Mouse (Mus musculus): Measurements from ENCODE around the gene Hrk. TPM values are rescaled to one million over a fixed set of nuclear protein-coding genes. Genes with fewer than 3 reads are reported as not detected.

Hrk gene
- not detected in 2 replicates for total RNA-seq (2017)

DNA sequence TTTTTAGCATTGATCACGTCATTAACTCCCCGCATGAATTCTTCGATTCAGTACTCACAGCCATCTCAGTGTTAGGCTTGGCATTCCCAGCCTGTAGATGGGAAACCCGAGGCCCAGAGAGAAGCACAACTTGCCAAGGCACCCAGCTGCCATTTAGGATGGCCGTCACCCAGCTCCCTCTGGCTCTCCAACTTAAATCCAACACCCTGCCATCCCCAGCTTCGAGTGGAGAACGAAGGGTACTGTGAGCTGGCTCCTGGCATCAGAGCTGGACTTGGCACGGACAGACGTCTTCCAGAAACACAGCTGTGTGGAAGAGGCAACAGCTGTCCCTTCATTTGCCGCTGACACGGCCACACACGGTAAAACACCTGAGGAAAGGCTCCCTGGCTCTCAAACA lies at the start of gene Hrk:
Hrk (plus strand) TSS at position 68 of the 400 bp plus-strand sequence.
- ATAC-seq (ENCODE audit: extremely low read depth, insufficient number of reproducible peaks, low FRiP score, poor library complexity, severe bottlenecking) = no peak

DNA sequence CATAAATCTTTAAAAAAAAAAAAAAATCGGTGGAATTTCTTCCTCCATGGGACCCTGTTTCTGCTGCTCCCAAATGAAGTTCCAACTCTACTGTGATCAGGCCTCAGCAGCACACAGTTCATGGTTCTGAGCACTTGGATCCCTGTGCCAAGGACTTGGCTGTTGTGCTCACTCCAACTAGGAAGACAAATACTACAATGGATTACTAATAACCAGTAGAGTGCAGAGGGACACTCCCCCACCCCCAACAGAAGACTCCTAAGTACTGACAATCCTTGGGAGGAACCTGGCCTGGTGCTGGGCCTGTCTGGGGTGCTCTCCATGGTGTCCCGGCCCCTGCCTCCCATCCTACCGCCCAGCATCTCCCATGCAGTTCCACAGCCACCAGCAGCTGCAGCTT lies 46.1 kb upstream of the Hrk start:
- no peak for ATAC-seq (ENCODE audit: extremely low read depth, insufficient number of reproducible peaks, low FRiP score, poor library complexity, severe bottlenecking)

DNA sequence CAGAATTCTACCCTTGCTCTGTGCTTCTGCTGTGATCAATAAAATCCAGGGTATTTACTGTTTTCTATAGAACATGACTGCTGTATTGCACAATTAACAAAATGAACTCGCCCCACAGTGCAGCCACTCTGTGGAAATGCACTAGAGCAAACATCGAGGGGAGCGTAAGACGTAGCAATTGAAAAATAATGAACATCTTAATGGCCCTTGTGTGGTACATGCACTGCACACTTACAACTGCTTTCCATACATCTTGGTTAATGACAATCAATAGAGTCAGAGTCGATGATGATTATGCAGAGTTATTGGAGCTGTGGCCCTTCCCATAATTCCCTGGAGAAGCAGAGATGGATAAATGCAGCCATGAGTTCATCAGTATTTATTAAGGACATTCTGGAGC lies 45.5 kb upstream of the Hrk start:
- no peak for ATAC-seq (ENCODE audit: extremely low read depth, insufficient number of reproducible peaks, low FRiP score, poor library complexity, severe bottlenecking)

DNA sequence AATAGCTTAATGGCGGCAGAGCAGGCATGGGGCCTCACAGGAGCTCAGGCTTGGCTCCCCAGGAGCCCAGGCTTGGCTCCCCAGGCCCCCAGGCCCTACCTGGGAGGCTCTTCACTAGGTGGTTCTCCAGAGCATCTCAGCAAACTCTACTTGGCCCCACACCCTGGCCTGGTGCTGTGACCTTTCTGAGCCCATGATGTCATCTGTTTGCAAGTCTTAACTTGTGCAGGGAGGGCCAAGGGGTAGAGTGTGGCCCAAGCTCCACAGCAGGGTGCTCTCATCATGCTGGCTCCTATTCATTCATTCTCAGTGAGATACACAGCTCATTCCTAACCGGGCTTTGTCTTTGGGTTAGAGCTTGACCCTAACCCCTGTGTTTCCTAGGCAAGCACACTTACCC lies 43.8 kb upstream of the Hrk start:
- ATAC-seq (ENCODE audit: extremely low read depth, insufficient number of reproducible peaks, low FRiP score, poor library complexity, severe bottlenecking) = no peak

DNA sequence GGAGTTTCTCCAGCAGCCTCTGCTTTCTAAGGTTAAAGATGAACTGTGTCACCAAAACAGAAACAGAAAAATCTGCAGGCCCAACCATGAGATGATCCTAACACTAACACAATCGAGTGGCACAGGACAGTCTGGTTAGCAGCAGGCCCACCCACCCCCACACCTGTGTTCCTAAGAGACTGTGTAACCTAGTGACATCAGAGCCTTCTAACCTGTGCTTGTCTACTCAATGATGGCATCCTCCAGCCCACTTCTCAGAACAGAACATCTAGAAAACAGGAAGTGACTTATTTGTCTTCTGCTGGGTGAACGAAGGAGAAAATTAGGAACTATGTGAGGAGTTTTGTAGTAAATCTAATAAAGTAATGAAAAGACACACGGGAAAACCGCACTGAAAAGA lies 42.5 kb upstream of the Hrk start:
- ATAC-seq (ENCODE audit: extremely low read depth, insufficient number of reproducible peaks, low FRiP score, poor library complexity, severe bottlenecking) = no peak

DNA sequence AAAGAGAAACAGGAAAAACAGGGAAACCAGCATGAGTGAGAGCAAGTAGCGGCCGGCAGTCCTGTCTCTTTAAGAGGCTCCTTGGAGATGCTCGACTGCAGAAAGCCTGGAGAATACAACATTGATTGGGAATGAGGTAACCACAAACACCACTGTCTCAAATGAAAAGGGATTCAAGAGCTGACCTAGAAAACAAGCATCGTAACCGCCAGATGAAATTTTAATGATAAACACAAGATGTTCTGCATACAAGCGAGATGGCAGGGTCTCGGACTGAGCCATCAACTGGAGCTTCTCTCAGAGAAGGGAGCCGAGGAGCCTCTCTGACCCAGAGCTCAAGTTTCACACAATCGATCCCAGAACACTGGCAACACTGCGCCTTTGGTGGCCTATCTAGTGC lies 41.4 kb upstream of the Hrk start:
- no peak for ATAC-seq (ENCODE audit: extremely low read depth, insufficient number of reproducible peaks, low FRiP score, poor library complexity, severe bottlenecking)

DNA sequence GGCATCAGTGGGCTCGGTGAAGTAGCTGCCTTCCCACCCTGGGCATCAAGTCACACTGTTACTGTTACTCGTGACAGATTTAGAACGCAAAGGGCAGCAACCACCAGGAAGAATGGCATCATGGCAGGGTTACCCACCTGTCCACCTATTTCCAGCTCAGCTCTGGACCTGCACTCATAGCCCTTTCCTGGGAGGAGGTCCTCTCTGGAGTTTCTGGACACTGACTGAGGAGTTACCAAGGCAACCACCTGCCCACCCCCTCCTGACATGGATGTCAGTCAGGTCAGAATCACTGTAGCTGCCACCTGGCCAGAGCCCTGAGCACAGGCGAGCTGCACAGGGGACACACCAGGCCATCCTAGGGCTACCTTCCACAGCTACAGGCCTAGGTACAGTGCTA lies 37.8 kb upstream of the Hrk start:
- no peak for ATAC-seq (ENCODE audit: extremely low read depth, insufficient number of reproducible peaks, low FRiP score, poor library complexity, severe bottlenecking)

DNA sequence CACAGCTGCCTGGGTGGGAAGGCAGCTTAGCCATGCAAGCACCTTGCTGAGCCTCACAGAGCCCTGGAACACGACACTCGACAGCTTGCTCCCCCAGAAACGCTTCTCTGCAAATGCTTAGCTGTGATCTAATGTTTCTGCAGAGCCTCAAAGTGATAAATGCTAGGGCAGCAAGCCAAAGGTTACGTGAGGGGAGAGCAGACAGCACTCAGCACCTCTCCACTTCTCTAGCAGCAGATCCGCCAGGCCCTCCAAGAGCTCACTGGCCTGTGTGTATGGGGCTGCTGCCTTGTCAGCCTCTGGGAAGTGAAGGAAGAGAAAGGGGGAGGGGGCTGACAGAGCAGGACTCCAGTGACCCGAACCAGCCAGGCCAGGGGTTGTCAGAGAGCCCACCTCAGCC lies 36.2 kb upstream of the Hrk start:
- ATAC-seq (ENCODE audit: extremely low read depth, insufficient number of reproducible peaks, low FRiP score, poor library complexity, severe bottlenecking) = no peak

DNA sequence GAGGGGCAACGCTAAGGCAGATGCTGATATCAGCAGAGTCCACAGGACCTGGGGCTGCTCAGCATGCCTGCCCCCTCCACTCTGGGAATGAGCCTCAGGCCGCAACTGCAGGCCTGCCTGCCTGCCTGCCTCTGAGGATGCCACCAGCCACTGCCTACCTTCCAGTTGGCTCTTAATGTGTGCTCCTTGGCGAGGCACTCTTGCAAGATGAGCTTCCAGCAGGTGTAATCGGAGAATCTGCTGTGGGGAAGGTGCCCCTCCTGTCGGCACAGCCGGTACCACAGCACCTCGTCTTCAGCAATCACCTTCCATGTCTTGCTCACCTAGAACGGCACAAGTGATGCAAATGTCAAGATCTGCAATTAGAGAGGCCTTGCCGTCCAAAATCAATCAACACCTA lies 35.8 kb upstream of the Hrk start:
- no peak for ATAC-seq (ENCODE audit: extremely low read depth, insufficient number of reproducible peaks, low FRiP score, poor library complexity, severe bottlenecking)

DNA sequence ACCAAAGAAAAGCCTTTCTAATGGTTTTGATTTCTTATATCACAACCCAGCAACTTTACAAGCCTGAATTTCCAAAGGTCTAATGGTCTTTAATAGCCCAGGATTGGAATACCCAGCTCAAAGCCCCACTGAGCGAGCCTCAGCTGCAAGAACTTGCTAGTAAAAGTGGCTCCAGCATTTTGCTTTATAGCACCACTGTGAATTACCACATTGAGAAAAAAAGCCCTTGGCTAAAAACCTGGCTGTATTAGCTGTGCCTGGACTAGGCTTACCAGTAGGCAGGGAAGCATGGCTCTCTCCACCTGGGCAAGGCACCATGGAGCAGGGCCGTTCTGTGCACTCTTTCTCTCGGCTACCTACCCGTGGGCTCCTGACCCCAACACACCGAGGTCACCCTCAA lies 28.1 kb upstream of the Hrk start:
- ATAC-seq (ENCODE audit: extremely low read depth, insufficient number of reproducible peaks, low FRiP score, poor library complexity, severe bottlenecking) = no peak

DNA sequence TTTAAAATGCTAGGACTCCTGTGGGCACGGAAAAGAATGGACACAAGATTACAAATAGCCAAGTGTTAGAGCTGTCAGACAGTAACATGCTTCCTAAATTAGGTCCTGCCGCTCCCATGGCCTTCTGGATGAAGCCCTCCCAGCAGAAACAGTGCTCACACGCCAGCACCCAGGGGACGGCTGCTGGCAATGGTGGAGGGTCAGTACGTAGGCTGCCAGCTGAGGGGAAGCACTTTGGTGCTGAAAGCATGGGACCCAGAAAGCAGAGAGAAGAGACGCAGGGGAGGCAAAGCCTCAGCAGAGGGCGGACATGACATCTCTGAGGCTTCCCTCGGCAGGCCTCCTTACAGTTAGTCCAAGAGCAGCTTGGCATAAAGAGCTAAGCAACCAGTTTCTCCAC lies 24.8 kb upstream of the Hrk start:
- no peak for ATAC-seq (ENCODE audit: extremely low read depth, insufficient number of reproducible peaks, low FRiP score, poor library complexity, severe bottlenecking)

DNA sequence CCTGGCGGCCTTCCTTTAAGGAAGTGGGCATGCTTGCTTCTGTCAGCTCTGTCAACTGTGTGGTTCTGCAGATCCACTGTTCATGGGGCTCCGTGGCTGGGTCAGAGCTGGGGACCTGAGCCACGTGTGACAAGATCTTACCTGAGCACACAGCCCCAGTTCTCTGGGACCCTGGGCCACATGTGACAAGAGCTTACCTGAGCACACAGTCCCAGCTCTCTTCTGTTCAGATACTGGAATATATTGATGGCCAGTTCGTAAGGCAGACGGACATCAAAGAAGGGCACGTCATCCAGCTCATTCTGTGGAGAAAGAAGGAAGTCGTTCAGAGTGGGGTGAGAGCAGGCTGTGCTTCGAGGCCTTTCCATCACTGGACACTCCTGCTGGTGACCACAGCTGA lies 22.0 kb upstream of the Hrk start:
- no peak for ATAC-seq (ENCODE audit: extremely low read depth, insufficient number of reproducible peaks, low FRiP score, poor library complexity, severe bottlenecking)

DNA sequence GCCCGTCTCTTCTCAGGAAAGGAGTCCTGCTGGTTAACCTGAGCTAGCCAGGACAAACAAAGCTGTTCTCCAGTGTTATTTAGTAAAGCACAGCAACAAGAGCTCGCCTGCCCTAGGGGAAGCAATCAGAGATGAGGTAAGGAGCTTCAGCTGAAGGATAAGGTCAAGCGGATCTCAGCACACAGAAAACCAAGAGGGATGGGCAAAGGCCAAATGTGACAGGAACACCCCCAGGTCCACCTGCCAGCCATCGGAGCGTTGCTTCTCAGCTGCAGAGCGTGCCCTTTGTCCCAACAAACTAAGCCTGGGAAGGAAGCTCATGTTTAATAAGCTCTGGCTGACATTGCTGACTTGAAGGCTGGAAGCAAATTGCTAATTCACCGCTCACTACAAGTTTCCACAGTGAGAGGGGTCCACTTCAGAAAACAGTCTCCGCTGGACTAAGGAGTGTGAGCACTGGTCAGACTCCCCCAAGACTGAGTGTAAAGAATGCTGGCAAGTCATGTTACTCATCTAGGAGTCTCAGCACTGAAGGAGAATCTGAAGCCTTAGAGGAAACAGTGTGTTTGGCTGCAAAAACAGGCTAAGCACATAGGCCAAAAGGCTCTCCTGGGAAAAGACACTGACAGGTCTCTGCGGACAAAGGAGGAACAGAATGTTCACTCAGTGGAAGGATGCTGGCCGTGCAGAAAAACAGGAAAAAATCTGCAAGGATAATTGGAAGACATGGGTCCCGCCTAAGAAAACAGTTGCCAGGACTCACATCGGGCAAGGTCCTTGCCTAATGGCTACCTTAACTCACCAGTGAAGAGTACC lies 21.0 kb upstream of the Hrk start:
- ATAC-seq (ENCODE audit: extremely low read depth, insufficient number of reproducible peaks, low FRiP score, poor library complexity, severe bottlenecking) = no peak

DNA sequence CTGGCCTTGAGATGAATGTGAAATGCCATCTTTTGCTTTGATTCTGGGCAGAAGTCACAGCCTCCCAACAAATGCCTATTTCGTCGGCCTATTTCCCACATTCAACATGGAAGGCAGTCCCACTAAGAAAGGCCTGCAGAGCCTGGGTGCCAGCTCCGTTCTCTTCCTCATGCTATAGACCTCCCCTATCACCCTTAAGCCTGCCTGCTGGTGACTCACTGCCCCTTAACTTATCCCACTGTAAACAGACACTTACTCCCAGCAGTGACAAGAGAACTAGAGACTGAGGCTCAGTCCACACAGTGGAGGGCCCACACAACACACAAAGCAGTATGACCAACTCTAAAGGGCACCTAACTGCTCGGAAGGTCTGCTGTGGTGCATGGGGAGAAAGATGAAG lies 20.1 kb upstream of the Hrk start:
- ATAC-seq (ENCODE audit: extremely low read depth, insufficient number of reproducible peaks, low FRiP score, poor library complexity, severe bottlenecking) = no peak

DNA sequence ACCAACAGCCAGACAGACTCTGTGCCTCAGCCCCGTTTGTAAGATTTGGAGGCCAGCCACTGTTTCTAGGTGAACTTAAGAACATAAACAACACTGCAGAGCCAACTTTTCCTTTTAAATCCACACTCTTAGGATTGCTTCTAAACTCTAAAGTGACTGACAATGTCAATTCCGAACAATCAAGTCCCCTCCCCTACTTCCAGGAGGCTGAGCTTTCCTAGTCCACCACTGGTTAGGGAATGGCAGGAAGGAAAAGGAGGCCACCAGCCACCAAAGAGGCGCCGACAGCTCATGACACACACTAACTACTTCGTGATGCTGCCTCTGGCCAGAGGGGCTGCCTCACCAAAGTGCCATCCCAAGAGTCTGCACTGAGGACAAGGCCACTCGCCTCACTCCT lies 19.7 kb upstream of the Hrk start:
- ATAC-seq (ENCODE audit: extremely low read depth, insufficient number of reproducible peaks, low FRiP score, poor library complexity, severe bottlenecking) = no peak

DNA sequence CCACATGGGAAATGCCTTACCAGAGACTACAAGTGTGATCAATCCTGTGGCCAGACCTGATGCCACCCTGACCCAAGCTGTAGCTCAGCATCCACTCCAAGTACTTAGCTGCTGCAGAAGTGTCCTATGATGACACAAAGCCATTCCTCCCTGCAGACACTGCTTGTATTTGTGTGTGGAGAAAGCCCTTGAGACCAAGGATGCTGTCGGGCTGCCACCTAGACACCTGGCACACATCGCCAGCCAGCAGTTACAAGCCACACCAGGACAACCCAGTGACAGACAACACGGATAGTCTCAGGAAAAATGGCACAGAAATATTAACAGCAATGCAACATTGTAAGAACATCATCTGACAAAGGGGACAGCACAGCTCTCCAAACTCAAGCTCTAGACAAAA lies 19.0 kb upstream of the Hrk start:
- no peak for ATAC-seq (ENCODE audit: extremely low read depth, insufficient number of reproducible peaks, low FRiP score, poor library complexity, severe bottlenecking)

DNA sequence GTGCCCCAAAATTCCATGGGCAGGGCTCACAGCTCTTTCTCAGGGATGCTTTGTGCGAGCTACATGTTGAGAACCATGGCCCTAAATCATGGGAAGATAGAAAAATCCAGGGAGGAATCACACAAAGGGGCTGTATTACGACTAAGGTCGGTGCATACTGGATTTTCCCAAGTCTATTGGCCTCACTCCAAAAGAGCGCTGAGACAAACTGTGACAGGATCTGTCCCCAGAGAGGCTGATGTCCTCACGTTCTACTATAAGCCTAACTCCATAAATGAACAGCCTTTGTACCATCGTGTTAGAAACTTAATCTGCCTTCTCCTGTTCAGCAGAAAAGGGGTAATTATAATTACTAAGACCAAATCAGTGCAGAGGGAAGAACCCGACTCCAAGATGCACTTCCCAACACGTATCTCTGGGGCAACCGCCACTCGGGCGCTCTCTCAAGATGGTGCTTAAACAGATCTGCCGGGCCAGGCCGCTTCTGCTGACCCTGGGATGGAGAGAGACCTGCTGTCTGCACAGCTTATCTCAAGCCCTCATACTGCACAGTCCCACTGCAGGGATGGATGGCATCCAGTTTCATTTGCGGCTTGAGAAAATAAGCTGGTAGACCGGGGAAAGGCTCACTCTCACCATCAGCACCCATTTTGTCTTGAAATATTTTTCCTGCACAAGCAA lies 18.3 kb upstream of the Hrk start:
- ATAC-seq (ENCODE audit: extremely low read depth, insufficient number of reproducible peaks, low FRiP score, poor library complexity, severe bottlenecking) = no peak

DNA sequence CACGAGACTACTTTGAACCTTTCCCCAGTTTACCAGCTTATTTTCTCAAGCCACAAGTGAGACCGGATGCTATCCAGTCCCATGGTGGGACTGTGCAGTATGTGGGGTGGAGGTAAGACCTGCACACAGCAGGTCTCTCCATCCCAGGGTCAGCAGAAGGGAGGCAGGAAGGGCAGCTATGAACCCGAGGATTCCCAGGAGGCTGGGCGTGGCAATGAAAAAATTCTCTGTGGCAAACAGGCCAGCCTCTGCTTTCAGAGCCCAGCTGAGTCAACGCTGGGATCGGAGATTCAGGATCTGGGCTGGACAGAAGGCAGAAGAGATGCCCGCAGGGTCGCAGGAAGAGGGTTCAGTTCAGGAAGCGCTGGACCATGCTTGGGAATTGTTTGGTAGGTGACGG lies 17.2 kb upstream of the Hrk start:
- no peak for ATAC-seq (ENCODE audit: extremely low read depth, insufficient number of reproducible peaks, low FRiP score, poor library complexity, severe bottlenecking)

DNA sequence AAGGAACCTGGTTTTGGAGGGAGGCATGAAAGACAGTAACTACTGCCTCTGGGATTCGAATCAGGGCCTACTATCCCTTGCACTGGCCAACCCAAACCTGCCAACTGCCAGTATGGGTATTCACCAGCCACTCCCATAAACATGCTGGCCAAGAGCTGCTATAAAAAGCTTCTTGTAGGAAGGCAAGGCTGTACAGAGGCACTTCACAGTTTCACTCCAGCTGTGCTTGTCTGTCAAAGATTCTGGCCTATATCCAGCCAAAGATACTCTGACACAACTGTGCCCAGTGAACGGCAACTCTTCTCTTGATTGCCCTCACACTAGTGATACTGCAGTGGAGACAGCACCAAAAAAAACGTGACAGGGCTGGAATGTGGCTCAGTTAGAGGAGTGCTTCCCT lies 14.7 kb upstream of the Hrk start:
- no peak for ATAC-seq (ENCODE audit: extremely low read depth, insufficient number of reproducible peaks, low FRiP score, poor library complexity, severe bottlenecking)

DNA sequence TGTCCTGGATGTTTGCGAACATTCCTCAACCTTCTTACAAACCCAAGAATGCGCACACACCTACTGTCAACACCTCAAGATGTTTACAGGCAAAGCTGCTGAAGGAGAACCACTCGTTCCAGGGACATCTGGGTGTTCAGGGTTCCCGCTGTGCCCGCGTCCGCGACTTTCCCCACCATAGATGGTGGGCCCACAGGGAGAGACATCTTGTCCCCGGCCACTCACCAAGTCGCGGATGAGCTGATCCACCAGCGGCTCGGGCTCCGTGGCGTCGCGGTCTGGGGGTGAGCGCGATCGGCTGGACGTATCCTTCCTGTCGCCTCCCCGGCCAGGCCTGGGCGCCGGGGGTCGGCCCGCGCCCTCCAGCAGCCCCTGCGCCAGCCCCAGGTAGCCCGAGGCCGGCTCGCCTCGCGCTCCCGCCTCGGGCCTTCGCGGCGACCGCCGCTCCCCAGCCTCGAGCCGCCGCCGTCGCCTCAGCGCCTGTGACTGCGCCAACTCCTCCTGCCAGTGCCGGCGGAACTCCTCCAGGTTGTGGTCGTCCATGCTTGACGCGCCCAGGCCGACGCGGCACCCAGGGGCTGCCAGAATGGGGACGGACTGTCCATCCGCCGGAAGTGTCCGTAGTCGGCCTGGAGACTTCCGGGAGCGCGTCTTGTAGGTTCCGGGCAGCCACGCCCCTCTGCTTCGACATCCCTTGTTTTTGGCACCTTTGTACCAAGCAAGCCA lies 9.4 kb upstream of the Hrk start, which contains the start of gene Fbxw8:
Fbxw8 (minus strand) TSS at position 626 of the 726 bp plus-strand sequence.
- peak; percentile 80 for ATAC-seq (ENCODE audit: extremely low read depth, insufficient number of reproducible peaks, low FRiP score, poor library complexity, severe bottlenecking)
